Mouse (Mus musculus) thymus, adult 2 months (tissue): ENCODE results near the gene Epsti1.

Experiments used
- CTCF ChIP-seq: fragments of 200-500 bp; IDR thresholded peaks from 2 replicates; pipeline ENCODE4 v1.5.1; 2012; ENCODE audit warnings: mild to moderate bottlenecking, control low read depth, low read length, moderate library complexity, borderline replicate concordance; ENCODE audit not compliant: control insufficient read depth, poor library complexity, insufficient read depth; ENCODE audit errors: extremely low read depth
- POLR2A ChIP-seq: fragments of 200-500 bp; IDR thresholded peaks from 2 replicates; pipeline ENCODE4 v1.6.1; 2012; ENCODE audit warnings: mild to moderate bottlenecking, low read length, control low read depth, moderate library complexity; ENCODE audit not compliant: control insufficient read depth, poor library complexity, insufficient read depth; ENCODE audit errors: extremely low read depth

DNA sequence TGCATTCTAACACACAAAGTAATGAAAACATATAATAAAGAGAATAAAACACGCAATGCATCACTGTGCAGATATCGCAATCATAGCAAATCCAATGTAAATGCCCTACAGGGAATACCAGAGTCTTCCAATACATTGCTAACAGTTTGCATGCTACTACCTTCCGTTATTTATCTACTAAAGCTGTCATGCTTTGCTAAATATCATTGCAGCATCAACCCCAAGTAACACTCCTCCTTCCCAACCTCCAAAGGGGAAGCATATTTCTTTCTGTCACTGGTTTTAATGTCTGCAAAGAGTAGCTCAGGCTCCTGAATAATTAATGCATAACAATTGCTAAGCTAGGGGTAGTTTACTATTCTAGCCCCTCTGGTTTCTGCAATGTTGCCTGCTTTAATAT, 144.2 kb downstream of the Epsti1 start:
- TF ChIP-seq POLR2A (no peak), CTCF (no peak)
